Mouse (Mus musculus) neural tube, embryonic 14.5 days (tissue): ENCODE measurements at regions not wholly inside any gene's neighbourhood (a gene's known extent, or its start where the extent isn't known, plus 50 kb on each side); places are given as distances from the start of the nearest gene placed in this dataset.
"Not testable (repeated sequence)": the region's sequence is repeated elsewhere in the genome, so short reads cannot be mapped to it uniquely, and the experiment has no call there.

Experiments
- ATAC-seq: fragments of 200-750 bp; cut with Nextera tagmentation; 2 replicates; pipeline ENCODE4 v1.8.0; 2017; ENCODE audit warnings: low read depth, mild to moderate bottlenecking, moderate TSS enrichment, moderate library complexity
- H3K27ac ChIP-seq: fragments of 300-500 bp; sonication (generic); 2 replicates; pipeline ENCODE4 v1.5.1; 2014; ENCODE audit warnings: low read depth, mild to moderate bottlenecking, control low read depth, low read length, moderate library complexity, mixed read lengths
- H3K27me3 ChIP-seq: fragments of 300-500 bp; sonication (generic); 2 replicates; pipeline ENCODE4 v1.6.1; 2014; ENCODE audit warnings: low read length; ENCODE audit not compliant: control insufficient read depth, insufficient read depth
- H3K36me3 ChIP-seq: fragments of 300-500 bp; sonication (generic); 2 replicates; pipeline ENCODE4 v1.6.1; 2014; ENCODE audit warnings: low read length, mixed read lengths; ENCODE audit not compliant: control insufficient read depth, insufficient read depth
- H3K4me1 ChIP-seq: fragments of 300-500 bp; sonication (generic); 2 replicates; pipeline ENCODE4 v1.6.1; 2014; ENCODE audit warnings: low read length; ENCODE audit not compliant: control insufficient read depth, insufficient read depth
- H3K4me2 ChIP-seq: fragments of 300-500 bp; sonication (generic); 2 replicates; pipeline ENCODE4 v1.6.1; 2014; ENCODE audit warnings: mild to moderate bottlenecking, low read depth, low read length, control low read depth
- H3K4me3 ChIP-seq: fragments of 300-500 bp; sonication (generic); 2 replicates; pipeline ENCODE4 v1.5.1; 2014; ENCODE audit warnings: low read depth, low read length, control low read depth, mixed read lengths
- H3K9ac ChIP-seq: fragments of 300-500 bp; sonication (generic); replicated peaks from 2 replicates; pipeline ENCODE4 v1.6.1; 2014; ENCODE audit warnings: low read depth, mild to moderate bottlenecking, control low read depth, low read length, mixed read lengths
- H3K9me3 ChIP-seq: fragments of 300-500 bp; sonication (generic); 2 replicates; pipeline ENCODE4 v1.6.1; 2016; ENCODE audit warnings: low read length; ENCODE audit not compliant: control insufficient read depth
- WGBS: fragments of 180-500 bp; shearing (Covaris S2); extraction: QIAGEN DNeasy Blood & Tissue Kit; methylation state at CpG from one replicate; pipeline ENCODE4 v1.1.7; 2014; 5-methylcytosine and 5-hydroxymethylcytosine counted together

GRCm38 (mm10) chr11:40545537-40545936, 149.5 kb downstream of the Mat2b start:
- Histone ChIP-seq H3K27me3 (no peaks in the 10 kb centered on the region), H3K4me2 (no peak overlapping the region), H3K27ac (no peak overlapping the region), H3K4me1 (no peaks in the 10 kb centered on the region), H3K36me3 (no peaks in the 10 kb centered on the region), H3K4me3 (no peak overlapping the region), H3K9ac (no peak overlapping the region), H3K9me3 (no peaks in the 10 kb centered on the region)
- WGBS, result 28% methylated on average over 1 of the region's 1 CpGs
- ATAC-seq, result peak; percentile 71; the same call in 1 of the 2 replicates

GRCm38 (mm10) chr11:40540229-40540628, 154.8 kb downstream of the Mat2b start:
- H3K4me2 ChIP-seq, result no peak overlapping the region
- H3K4me3 ChIP-seq, result no peak overlapping the region
- H3K27me3 ChIP-seq, result no peaks in the 10 kb centered on the region
- 6% methylated on average over 3 of the region's 3 CpGs for WGBS
- no peak overlapping the region for H3K27ac ChIP-seq
- no peak overlapping the region for H3K9ac ChIP-seq
- ATAC-seq, result no peak
- H3K36me3 ChIP-seq, result no peaks in the 10 kb centered on the region
- no peaks in the 10 kb centered on the region for H3K9me3 ChIP-seq
- no peaks in the 10 kb centered on the region for H3K4me1 ChIP-seq

- no peak overlapping the region for H3K4me3 ChIP-seq
- H3K36me3 ChIP-seq, result no peaks in the 10 kb centered on the region
- ATAC-seq, result no peak; the same call in 1 of the 2 replicates
- H3K27ac ChIP-seq, result no peak overlapping the region
- 14% methylated on average over 11 of the region's 11 CpGs for WGBS
- peak overlapping the region; percentile 14; the same call in 1 of the 2 replicates for H3K4me2 ChIP-seq
- H3K9me3 ChIP-seq, result no peaks in the 10 kb centered on the region
- H3K27me3 ChIP-seq, result no peaks in the 10 kb centered on the region
- H3K4me1 ChIP-seq, result no peaks in the 10 kb centered on the region
- no peak overlapping the region for H3K9ac ChIP-seq
Observed at GRCm38 (mm10) chr11:40539776-40540175, 155.2 kb downstream of the Mat2b start.

GRCm38 (mm10) chr11:40536236-40536765, 158.7 kb downstream of the Mat2b start:
- Histone ChIP-seq H3K4me2 (no peak overlapping the region), H3K27ac (no peak overlapping the region), H3K27me3 (no peaks in the 10 kb centered on the region), H3K9ac (no peak overlapping the region), H3K4me3 (no peak overlapping the region), H3K4me1 (no peaks in the 10 kb centered on the region), H3K36me3 (no peaks in the 10 kb centered on the region), H3K9me3 (no peaks in the 10 kb centered on the region)
- WGBS, result 89% methylated on average over 14 of the region's 14 CpGs
- ATAC-seq, result no peak

- Histone ChIP-seq H3K27me3 (no peaks in the 10 kb centered on the region), H3K9ac (no peak overlapping the region), H3K4me2 (no peak overlapping the region), H3K4me3 (no peak overlapping the region), H3K27ac (no peak overlapping the region), H3K4me1 (no peaks in the 10 kb centered on the region), H3K9me3 (no peaks in the 10 kb centered on the region), H3K36me3 (no peaks in the 10 kb centered on the region)
- ATAC-seq, result peak; percentile 87
- WGBS, result 39% methylated on average over 10 of the region's 10 CpGs
Observed at GRCm38 (mm10) chr11:40510325-40511239, 184.4 kb downstream of the Mat2b start.

DNA sequence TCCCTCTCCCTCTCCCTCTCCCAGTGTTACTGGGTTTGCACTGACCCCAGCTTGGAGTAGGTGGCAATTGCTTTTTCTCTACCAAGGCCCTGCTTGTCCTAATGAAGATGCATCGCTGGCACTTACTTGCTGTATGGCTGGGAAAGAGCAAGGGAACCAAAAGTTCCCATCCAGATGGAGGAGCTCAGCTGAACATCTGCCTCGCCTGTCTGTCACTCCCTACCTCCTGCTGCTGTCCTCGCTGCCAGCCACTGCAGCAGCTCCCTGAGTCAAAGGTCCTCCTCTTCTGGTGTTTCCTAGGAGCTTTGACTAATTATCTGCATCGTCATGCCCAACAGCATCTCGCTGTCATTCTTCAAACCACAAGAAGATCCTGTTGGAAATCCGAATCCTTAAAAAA, 203.4 kb downstream of the Mat2b start:
- ATAC-seq, result no peak
- no peaks in the 10 kb centered on the region for H3K36me3 ChIP-seq
- no peak overlapping the region for H3K9ac ChIP-seq
- H3K4me2 ChIP-seq, result no peak overlapping the region
- no peak overlapping the region for H3K4me3 ChIP-seq
- no peak overlapping the region for H3K27ac ChIP-seq
- WGBS, result 37% methylated on average over 6 of the region's 6 CpGs
- H3K9me3 ChIP-seq, result no peaks in the 10 kb centered on the region
- no peaks in the 10 kb centered on the region for H3K27me3 ChIP-seq
- no peaks in the 10 kb centered on the region for H3K4me1 ChIP-seq

GRCm38 (mm10) chr11:40478171-40478570, 216.8 kb downstream of the Mat2b start:
- H3K36me3 ChIP-seq, H3K4me3 ChIP-seq, H3K27ac ChIP-seq, H3K9ac ChIP-seq, H3K27me3 ChIP-seq, H3K4me1 ChIP-seq, H3K4me2 ChIP-seq, ATAC-seq, H3K9me3 ChIP-seq: not testable (repeated sequence)
- 27% methylated on average over 6 of the region's 6 CpGs for WGBS

- 18% methylated on average over 7 of the region's 7 CpGs for WGBS
- H3K36me3 ChIP-seq, result no peaks in the 10 kb centered on the region
- H3K9me3 ChIP-seq, result no peaks in the 10 kb centered on the region
- H3K4me2 ChIP-seq, result no peak overlapping the region
- ATAC-seq, result no peak
- H3K4me3 ChIP-seq, result no peak overlapping the region
- no peak overlapping the region for H3K9ac ChIP-seq
- no peaks in the 10 kb centered on the region for H3K27me3 ChIP-seq
- no peaks in the 10 kb centered on the region for H3K4me1 ChIP-seq
- no peak overlapping the region for H3K27ac ChIP-seq
Observed at GRCm38 (mm10) chr11:40477294-40477693, 217.7 kb downstream of the Mat2b start.

DNA sequence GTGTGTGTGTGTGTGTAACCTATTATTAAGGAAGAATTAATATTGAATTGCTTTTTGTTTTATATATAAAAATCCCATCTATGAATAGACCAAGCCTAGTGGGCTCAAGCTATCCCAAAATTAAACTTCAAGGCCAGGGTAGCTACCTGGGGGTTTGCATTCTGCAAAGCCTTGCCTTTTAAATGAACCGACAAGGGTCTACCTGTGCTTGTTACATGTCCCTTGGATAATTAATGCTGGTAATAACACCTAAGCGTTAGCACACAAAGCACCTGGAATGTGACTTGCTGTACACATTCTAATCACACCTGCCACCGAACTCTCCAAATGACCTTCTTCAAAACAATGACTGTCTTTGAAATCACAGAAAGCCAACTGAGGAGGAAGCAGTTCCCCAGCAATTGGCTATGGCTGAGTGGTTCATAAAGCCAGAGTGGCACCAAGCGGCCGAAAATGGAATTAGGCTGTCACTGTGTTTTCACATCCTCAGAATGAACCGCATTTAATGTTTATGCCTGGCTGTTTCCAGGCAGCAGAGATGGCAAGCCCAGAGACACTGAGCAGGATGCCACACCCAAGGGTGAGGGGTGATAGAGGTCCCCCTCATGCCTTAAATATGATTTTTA, 225.8 kb downstream of the Mat2b start:
- no peaks in the 10 kb centered on the region for H3K36me3 ChIP-seq
- WGBS, result 10% methylated on average over 6 of the region's 6 CpGs
- H3K9ac ChIP-seq, result no peak overlapping the region
- no peaks in the 10 kb centered on the region for H3K4me1 ChIP-seq
- H3K9me3 ChIP-seq, result no peaks in the 10 kb centered on the region
- no peak overlapping the region for H3K4me2 ChIP-seq
- H3K27ac ChIP-seq, result no peak overlapping the region
- H3K4me3 ChIP-seq, result no peak overlapping the region
- peak; percentile 91; the same call in 1 of the 2 replicates for ATAC-seq
- no peaks in the 10 kb centered on the region for H3K27me3 ChIP-seq
